Mouse (Mus musculus): ENCODE results near the gene Spata33. TPM values are rescaled to one million over a fixed set of nuclear protein-coding genes. Genes with fewer than 3 reads are reported as not detected.
"Not testable (repeated sequence)": the region's sequence is repeated elsewhere in the genome, so short reads cannot be mapped to it uniquely, and the experiment has no call there.

Gene Spata33
- total RNA-seq, 2 experiments from 2014 or later = 5.6 to 7.0 TPM

DNA sequence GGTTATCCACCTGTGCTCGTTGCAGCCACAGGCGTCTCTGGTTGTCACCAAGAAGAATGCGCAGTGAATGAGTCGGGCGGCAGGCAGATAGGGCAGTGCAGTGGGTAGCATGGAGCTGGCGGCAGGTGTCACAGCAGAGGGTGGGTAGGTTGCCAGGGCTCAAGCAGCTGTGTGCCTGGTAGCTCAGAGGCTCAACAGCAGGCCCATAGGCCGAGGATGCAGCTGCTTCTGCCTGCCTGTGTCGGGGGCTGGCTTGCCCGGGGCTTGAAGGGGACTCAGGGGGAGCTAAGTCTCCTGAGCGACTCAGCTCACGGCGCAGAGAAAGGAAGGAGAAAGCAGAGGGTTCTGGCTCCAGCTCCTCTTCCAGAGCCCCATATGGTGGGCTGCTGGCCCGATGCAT, 20.7 kb downstream of the Spata33 start:
- DNase-seq = peak in 1 of 2 experiments; percentile 21

DNA sequence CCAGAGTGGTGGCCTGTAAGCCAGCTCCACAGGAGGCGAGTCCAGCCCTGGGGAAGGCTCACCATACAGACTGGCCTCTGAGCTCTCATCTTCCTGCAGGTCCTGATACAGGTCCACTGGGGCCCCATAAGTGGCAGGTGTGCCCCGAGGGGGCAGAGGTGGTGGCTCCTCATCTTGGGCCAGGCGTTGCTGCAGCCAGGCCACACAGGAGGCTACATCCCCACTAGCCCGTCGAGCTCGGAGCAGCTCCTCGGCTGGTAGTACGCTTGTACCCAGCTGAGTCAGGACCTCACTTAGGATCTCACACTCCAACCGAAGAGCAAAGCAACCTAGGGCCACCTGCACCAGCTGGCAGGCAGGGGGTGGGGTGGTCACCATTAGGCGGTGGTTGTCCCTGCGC, 21.1 kb downstream of the Spata33 start:
- DNase-seq = peak in 1 of 2 experiments; percentile 33

DNA sequence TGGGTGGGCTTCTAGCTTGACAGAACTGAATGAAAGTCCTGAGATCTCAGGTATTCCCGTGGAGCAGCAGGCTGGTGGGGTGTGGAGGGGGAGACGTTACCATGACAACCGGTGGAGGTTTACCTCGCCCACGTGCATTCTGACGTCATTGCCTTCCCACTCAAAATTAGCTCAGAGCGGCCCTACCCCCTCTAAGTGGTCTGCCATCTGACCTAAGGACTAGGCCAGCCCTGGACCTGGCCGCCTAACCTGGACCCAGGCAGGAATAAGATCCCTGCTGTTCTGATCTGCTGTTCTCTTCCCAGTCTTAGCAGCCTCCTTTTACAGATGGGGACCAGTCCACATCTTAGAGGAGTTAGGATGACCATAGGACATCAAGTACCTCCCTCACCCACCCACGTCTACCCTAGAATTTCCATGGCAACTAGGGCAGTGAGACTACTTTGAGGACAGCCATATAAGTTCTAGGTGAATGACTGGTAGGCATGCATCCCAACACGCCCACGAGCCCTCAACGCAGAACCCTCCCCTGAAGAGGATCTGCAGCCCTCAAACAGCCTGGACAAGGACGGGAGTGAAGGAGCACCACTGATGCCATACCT, 22.4 kb downstream of the Spata33 start:
- DNase-seq = peak; percentile 79

DNA sequence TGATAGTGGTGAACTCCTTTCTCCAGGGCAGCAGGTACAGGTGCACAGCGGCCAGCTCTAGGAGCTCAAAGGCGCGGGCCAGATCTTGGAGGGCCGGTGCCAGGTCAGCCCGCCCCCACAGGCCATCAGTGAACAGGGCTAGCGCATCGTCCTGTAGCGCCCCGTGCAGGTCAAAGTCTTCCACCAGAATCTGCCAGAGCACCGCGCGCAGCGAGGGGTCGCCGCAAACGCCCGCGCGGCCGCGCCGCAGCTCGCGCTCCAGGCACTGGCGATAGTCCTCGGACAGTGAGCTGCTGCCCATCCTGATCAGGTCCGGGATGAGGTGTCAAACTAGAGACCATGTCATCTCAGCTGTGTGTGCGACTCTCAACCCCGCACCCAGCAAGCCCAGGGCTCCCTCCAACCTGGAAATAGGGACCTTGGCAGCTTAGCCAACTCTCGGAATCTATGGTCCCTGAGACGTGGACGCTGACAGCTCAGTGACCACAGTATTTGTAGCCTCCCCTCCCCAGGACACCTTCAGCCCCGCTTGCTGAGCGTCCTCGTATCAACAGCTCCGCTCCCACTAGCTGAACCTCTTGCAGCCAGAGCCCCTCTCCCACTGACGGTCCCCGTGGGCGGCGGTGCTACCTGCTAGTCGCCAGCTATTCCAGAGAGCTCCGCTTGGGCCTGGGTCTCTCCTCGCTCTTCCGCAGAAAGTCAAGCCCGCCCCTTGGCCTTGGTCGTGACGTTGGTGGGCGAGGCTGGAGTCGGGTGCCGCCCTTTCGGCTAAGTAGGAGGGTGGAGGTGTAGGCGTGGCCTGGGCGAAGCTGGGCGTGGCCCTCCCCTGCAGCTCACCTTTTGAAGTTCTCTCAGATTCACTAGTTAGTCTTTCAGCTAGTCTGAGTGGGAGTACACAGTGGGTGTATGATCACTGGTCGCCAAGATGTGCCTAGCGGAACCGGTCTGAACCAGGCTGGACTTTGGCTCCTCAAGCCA, 23.2 kb downstream of the Spata33 start, which contains the start of gene Spata2l:
TSS of gene Spata2l (minus strand) at position 714 of the 978 bp plus-strand sequence.
- peak; percentile 84 to 86 for DNase-seq

DNA sequence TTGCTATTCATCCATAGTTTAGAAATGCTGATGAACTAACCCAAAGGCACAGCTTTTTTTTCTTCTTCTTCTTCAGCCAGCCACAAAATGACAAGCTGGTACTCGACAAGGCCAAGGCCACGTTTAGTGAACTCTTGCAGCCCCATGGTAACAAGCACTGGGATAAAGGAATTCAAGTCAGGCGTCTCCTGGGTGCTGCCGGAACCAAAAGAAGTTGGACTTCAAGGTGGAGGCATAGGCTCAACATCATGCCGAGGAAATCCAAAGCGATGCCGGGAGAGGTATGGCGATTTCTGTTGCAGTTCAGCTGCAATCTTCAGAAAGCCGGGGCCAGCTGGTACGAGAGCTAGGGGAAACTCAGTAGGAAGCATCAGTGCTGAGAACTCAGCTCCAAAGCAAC, 26.8 kb downstream of the Spata33 start:
- DNase-seq = no peak

DNA sequence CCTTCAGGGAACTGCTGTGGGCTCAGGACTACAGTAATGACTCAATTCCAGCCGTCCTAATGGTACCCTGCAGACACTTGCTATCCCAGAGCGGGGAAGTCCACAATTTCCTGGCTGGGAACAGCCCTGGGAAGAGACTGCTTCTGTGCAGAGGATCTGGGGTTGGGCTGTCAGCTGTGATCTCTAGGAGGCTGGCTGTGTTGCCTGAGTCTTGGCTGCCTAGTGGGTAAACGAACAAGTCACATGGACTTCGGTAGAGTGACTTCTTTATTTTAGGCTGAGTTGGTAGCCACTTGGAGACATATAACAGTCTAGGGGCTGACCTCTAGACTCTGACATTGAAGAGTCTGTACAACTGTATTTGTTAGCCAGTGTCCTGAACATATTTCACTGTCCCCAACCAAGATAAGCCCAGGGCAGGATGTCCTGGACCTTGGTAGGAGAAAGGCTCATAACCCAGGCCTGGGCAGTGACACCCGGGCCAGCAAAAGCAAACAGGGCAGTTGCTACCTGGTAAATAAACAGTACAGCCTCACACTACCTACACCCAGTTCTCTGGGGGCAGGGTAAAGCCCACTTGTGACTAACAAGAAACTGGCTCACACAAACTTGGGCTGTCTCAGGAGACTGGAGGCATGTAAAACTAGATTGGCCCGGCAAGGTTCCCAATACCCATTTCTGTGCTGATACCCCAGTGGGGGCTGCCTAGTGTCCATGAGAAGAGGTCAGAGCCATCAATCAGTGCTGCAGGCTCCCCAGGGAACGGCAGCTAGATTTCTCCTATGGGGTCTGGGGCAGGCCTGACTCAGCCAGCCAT, 29.7 kb downstream of the Spata33 start:
- DNase-seq = no peak

DNA sequence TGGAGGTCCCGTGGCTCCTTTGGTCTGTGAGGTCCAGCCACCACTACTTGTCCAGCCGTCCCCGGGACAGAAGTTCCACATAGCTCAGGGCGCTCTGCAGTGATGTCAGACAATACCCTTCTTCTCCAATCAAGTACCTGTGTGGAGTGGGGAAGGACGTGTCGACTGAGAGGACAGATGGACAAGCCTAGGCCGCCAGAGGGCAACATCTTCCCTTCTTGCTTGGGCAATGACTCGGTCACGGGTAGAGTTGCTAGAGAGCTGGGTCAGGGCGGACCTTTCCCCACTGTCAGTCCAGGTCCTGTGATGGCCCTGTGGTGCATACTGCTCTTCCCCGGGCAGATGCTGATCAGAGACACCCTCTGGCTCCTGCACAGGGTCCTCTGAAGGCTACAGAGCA, 30.4 kb downstream of the Spata33 start:
- DNase-seq = no peak

DNA sequence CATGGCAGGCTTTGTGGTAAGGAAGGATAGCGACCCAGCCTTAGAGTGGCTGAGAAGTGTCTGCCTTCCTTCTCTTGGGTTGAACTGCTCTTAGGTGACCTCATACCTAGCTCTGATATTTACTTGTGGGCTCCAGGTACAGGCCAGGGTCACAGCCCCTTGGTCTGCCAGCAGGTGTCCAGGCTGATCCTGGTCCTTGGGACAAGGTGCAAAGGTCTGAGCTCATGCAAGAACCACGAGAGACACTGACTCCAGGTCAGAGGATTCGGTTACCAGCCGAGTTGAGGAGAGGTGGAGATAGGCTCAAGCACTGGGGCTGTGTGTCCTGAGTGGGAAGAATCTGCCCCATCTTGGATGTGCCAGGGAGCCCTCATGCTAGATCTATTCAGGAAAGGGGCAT, 31.8 kb downstream of the Spata33 start:
- DNase-seq = no peak

DNA sequence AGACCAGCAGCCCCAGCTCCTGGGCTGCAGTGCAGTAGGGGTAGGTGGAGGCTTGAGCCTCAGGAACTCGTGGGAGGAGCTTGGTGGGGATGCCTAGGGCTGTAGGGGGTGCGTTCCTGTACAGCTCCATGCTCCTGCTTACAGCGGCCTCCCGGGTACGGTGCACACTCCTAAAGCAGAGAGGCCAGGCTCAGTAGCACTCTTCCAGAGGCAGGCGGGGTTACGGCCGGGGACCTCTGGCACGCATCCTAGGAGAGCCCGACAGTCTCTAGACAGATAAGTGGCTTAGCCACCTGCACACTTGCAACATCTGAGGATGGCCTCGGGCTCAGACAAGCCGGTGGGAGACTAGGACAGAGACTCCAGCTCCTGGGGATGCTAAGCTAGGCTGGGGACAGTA, 32.9 kb downstream of the Spata33 start:
- DNase-seq = no peak

DNA sequence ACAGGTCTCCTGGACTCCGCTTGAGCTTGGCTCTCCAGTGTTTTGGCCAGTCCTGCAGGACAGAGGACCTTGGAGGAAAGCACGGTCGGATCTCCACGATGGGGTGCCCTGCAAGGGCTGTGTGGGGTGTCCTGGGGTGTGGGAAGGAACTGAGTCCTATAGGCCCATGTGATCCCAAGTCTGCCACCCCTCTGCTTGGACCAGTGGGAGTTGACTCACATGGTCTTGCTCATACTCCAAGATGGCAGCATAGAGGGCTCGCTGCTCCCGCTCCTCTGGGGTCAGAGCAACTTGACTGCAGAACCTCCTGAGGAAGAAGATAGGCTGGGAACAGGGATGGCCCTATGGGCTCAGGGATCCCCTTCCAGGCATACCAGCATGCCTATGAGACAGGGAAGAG, 35.1 kb downstream of the Spata33 start:
- no peak for DNase-seq

DNA sequence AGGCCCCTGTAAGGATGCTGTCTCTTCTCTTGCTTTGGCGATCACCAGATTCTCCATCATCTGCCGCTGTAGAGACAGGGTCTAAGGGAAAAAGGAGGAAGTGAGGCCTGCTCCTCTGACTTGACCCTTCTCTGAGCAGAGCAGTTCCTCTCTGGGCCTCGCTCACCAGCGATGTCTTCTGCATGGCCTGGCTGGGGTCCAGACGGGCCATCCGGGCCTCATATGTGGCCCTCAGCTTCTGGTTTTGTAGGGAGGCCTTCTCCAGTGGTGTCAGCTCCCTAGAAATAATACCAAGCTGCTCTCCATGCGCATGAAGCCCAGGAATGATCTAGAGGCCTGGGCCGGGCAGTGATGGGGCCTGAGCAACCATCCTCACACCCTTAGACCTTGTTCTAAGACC, 36.0 kb downstream of the Spata33 start:
- no peak for DNase-seq

DNA sequence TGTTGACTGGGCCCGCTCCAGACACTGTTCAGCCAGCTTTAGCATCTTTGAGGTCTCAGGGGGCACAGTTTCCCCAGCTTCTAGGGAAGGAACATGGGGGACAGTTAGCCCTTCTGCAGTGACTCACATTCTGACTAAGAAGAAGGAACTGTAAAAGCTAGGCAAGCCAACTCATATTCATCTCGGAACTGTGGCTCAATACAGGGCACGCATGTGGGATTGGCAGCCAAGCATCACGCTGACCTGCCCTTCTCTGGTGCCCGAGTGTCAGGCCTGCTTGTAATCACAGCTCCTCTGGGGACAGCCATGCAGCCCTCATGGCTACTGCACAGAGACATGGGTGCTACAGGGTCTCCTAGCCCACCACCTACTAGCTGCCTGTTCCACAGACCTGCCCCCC, 38.3 kb downstream of the Spata33 start:
- no peak for DNase-seq

DNA sequence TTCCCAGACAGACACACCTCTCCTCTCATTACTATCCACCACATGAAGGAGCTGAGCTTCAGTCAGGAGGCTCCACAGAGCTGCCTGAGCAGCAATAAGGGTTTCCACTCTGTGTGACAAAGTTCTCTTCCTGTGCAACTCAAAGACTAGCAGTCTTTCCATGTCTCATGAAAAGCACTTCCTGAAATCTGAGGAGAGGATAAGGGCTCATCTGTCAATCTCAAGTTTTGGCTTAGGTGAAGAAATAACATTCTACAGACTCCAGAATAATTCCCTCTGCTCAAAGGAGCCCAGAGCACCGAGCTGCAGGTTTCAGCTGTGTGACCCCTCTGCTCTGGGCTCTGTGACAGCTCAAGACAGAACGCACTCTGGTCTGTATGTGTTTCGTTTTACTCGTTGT, 40.3 kb downstream of the Spata33 start:
- no peak for DNase-seq

DNA sequence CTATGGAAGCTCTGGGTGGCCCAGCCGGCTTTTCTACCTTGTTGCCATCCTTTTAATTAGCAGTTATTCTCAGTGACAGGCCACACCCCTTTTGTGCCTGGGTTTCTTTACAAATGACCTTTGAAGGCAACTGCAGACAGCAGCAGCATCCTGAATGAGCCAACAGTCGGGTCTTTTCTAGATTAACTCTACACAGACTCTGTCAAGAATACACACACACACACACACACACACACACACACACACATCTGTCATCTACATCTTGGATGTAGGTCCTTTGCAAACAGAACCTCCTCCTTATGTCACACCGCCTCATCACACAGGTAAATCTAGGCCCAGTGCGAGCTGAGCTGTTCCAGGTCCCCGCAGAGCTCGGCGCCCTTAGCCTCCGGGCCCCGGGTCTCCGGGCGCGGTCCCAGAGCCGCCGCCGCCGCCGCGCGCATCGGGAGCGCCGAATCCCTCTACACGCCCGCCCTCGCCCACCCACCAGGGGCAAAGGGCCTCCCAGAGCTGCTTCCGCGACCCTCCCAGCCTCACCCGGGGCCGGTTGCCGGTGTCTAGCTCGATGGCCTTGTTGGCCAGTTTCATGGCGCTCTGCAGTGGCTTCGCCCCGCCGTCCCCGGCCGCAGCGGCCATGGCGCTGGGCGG, 40.9 kb downstream of the Spata33 start:
- DNase-seq = no peak

DNA sequence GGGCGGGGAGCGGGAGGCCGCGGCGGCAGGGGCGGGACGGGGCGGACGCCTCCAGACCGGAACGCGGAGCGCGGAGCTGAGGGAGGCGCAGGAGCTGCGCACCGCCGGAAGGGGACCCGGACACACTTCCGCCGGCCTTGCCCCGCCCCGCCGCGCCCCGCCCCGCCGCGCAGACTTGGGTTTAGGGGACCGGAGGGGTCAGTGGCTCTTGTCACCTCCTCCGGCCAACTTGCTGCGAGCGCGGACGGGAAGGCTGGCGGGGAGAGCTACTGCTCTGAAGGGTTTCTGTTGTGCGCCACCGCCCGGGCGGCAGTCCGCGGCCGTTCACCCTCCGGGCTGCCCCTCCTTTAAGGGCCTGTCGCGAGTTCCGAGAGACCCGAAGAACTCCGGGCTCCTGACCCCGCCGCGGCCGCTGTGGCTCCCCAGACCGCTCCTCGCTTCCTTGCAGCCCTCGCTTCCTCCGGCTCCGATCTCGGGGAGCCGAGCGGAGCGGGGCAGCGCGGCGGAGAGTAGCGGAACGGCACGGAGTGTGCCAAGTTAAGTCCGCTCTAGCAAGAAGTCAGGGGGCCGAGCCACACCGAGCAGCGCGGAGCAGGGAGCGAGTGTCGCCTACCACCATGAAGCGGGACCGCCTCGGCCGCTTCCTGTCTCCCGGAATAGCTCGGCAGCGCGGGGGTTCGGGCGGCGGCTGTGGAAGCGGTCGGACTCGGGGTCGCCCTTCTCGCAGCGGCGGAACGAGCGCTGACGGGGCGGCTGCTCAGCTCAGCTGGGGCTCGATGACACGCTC, 41.7 kb downstream of the Spata33 start, which contains the start of the genes Zfp276 and Vps9d1:
TSS of gene Zfp276 (plus strand) at position 97 of the 787 bp plus-strand sequence.
TSS of gene Vps9d1 (minus strand) at position 250 of the 787 bp plus-strand sequence.
- peak; percentile 82 to 85 for DNase-seq

DNA sequence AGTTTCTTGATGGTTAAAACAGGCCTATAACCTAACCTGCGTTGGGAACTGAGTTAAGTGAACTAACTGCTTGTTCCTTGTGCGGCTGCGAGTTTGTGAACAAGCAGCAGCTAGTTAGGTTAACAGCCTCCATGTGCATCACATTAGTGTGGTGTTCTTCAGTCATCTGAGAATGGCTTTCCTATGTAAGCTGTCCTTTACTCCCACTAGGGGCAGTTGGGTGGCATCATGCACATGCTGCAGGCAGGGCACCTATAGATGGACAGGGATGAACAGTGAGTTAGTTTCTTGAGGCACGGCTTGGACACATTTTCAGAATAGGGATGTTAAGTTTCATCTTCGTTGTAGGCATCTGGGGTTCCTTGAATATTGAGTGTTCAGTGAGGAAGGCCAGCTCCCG, 42.5 kb downstream of the Spata33 start:
- DNase-seq = no peak

DNA sequence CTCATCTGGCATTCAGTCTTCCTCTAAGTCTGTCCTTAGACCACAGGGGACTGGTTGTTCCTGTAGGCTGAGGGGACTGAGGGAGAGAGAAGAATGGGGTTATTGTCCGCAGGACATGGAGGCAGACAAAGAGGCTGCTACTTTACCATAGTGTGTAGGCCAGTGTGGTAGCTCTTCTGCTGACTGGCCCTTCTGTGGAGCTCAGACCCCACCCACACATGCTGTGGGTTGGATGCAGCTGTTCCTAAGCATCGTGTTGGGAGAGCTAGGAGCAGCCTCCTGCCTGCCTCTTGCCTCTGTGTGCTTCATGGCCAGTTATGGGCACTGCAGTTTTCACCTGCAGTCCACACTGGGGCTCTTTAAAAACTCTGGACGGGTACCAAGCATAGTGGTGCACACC, 44.5 kb downstream of the Spata33 start:
- peak; percentile 23 to 40 for DNase-seq

DNA sequence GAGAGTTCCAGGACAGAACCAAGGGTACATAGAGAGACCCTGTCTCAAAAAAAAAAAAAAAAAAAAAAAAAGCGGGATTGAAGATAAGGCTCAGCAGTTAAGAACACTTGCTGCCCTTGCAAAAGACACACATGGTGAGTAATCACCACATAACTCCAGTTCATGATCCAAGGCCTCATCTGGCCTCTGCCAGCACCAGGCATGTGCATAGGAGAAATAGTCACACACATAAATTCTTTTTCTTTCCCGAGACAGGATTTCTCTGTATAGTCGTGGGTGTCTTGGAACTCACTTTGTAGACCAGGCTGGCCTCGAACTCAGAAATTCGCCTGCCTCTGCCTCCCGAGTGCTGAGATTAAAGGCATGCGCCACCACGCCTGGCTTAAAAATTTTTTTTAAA, 45.0 kb downstream of the Spata33 start:
- DNase-seq = not testable (repeated sequence)

DNA sequence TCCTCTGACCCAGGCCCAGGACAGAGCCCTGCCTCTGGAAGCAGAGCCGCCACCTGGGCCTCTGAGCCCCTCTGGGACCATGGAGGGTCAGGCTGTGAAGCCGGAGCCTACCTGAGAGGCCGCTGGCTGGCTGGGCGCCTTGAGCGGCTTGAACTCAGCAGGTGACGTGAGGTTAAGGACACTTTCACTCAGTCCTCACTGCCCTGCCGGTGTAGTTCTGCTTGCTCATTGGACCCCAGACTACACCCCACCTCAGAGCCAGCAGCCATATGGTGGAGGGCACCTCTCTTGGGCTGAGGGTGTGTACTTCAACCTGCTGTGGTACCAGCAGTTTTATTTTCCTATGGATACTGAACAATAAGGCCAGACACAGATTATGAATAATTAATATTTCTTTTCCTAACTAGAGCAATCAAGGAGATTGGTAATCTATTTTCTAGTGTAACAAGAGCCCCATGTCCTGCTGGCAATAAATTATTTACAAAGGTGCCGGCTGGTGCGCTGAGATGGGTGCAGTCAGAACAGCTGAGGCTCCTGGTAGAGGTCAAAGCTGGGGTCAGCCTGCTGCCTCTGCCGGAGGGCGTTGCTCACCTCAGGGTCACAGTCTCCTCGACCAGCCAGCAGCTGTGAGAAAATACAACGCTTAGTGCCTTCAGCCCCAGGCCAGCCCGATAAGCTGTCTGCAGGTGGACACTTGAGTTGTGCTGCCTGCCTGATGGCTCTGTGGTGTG, 55.5 kb downstream of the Spata33 start:
- no peak for DNase-seq

DNA sequence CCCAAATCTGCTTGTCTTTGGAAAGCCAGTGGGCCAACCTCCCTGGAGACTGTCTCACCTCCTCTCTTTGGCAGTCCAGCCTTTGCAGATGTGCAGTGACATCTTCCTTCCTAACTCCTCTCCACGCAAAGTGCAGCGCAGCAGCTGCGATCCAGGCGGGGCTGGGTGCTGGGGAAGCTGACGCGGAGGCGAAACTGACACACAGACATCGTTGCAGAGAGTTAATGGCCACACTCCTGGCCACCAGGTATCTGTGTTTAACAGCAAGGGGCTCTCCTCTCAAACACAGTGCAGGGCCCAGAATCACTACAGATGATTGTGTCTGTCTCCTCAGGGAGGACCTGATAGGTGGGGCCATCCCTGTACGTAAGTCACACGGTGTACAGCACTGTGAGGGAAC, 58.5 kb downstream of the Spata33 start:
- no peak for DNase-seq
